Mouse (Mus musculus): ENCODE measurements around the gene Il34. TPM values are rescaled to one million over a fixed set of nuclear protein-coding genes. Genes with fewer than 3 reads are reported as not detected.

Gene Il34
- polyA plus RNA-seq, 1 experiment from 2014 or later, result 6.5 TPM

- H3K4me2 ChIP-seq (ENCODE audit: low read depth, low read length), result no peak overlapping the region
- no peak overlapping the region for H3K4me3 ChIP-seq (ENCODE audit: low read length)
- H3K9me3 ChIP-seq (ENCODE audit: control insufficient read depth, low read length), result no peaks in the 10 kb centered on the region
- H3K9ac ChIP-seq (ENCODE audit: low read length), result peak overlapping the region; percentile 55
- ATAC-seq (ENCODE audit: low read depth), result peak; percentile 16
- H3K27ac ChIP-seq (ENCODE audit: low read length), result peak overlapping the region; percentile 98
- H3K27me3 ChIP-seq (ENCODE audit: control insufficient read depth, insufficient read depth, low read depth, low read length), result no peaks in the 10 kb centered on the region
- 43% methylated on average over 4 of the region's 4 CpGs for WGBS
- peaks cover 76% of the 10 kb centered on the region for H3K4me1 ChIP-seq (replicated peaks; ENCODE audit: control insufficient read depth, insufficient read depth, low read length)
- H3K36me3 ChIP-seq (ENCODE audit: control insufficient read depth, insufficient read depth, low read length), result 0 out of 2 replicates have a peak, but pooled peaks cover 2% of the 10 kb centered on the region
Measured at GRCm38 (mm10) chr8:110716075-110716474, 89.6 kb downstream of the Il34 start.

DNA sequence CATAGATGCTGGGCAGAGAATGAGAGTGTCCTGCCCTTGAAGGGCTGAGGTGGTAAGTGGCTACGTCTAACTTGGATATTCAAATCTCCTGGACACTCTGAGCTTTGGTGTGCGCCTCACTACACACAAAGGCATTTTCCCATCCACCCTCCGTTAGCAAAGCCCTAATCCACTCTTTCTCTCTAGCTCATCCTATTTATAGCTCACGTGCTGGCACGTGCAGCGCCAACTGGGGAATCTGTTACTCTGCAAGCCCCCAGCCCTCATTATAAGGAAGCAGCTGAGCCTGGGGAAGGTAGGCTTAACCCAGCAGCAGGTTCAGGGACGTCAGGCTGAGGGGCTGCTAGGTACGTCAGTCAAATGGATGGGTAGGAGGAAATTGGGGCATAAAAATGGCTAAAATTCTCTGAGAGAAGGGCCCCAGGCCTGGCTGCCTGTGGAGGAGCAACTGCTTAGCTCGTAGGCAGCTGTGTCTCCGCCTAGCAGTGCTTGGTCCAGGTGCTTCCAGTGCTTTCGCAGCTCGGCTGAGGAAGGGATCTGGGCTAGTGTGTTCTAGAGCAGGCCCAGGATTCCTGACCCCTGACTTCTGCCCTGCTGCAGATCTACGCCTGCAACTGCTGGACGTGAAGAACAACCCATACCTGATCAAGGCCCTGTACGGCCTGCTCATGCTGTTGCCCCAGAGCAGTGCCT lies 90.8 kb downstream of the Il34 start:
- H3K27me3 ChIP-seq (ENCODE audit: control insufficient read depth, insufficient read depth, low read depth, low read length), result no peaks in the 10 kb centered on the region
- no peak overlapping the region for H3K9ac ChIP-seq (ENCODE audit: low read length)
- 78% methylated on average over 15 of the region's 15 CpGs for WGBS
- peaks cover 77% of the 10 kb centered on the region for H3K4me1 ChIP-seq (replicated peaks; ENCODE audit: control insufficient read depth, insufficient read depth, low read length)
- H3K27ac ChIP-seq (ENCODE audit: low read length), result peak overlapping the region; percentile 80
- H3K36me3 ChIP-seq (ENCODE audit: control insufficient read depth, insufficient read depth, low read length), result 0 out of 2 replicates have a peak, but pooled peaks cover 2% of the 10 kb centered on the region
- H3K9me3 ChIP-seq (ENCODE audit: control insufficient read depth, low read length), result no peaks in the 10 kb centered on the region
- ATAC-seq (ENCODE audit: low read depth), result no peak
- H3K4me2 ChIP-seq (ENCODE audit: low read depth, low read length), result no peak overlapping the region
- H3K4me3 ChIP-seq (ENCODE audit: low read length), result no peak overlapping the region

DNA sequence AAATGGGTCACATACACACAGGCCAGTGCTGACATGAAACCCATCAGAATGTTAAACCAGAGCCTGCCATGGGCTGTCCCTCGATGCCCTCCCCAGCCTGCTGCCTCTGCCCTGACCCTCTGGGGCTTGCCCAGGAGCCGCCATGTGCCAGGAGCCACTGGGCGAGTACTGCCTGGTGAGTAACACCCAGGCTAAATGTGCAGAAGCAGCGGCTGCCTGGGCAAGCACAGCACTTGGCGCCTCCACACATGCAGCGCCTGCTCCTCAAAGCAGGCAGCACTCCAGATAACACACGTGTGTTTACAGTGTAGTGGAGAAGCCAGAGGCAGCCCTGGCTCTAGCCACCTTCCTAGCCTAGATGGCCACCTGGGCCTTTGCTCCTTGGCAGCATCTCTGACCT lies 92.7 kb downstream of the Il34 start:
- Histone ChIP-seq H3K27me3 (ENCODE audit: control insufficient read depth, insufficient read depth, low read depth, low read length) (no peaks in the 10 kb centered on the region), H3K27ac (ENCODE audit: low read length) (peak overlapping the region; percentile 3; the same call in 1 of the 2 replicates)

GRCm38 (mm10) chr8:110711271-110711934 lies 94.3 kb downstream of the Il34 start:
- Histone ChIP-seq H3K27ac (ENCODE audit: low read length) (peak overlapping the region; percentile 90), H3K36me3 (ENCODE audit: control insufficient read depth, insufficient read depth, low read length) (0 out of 2 replicates have a peak, but pooled peaks cover 2% of the 10 kb centered on the region), H3K4me1 (replicated peaks; ENCODE audit: control insufficient read depth, insufficient read depth, low read length) (peaks cover 53% of the 10 kb centered on the region), H3K9me3 (ENCODE audit: control insufficient read depth, low read length) (no peaks in the 10 kb centered on the region), H3K27me3 (ENCODE audit: control insufficient read depth, insufficient read depth, low read depth, low read length) (no peaks in the 10 kb centered on the region), H3K4me3 (ENCODE audit: low read length) (no peak overlapping the region), H3K9ac (ENCODE audit: low read length) (peak overlapping the region; percentile 52), H3K4me2 (ENCODE audit: low read depth, low read length) (no peak overlapping the region)
- ATAC-seq (ENCODE audit: low read depth), result peak; percentile 85
- 42% methylated on average over 13 of the region's 13 CpGs for WGBS

More for the DNA sequence above, 92.7 kb downstream of the Il34 start:
- no peak for ATAC-seq (ENCODE audit: low read depth)
- WGBS, result 64% methylated on average over 7 of the region's 7 CpGs
- H3K36me3 ChIP-seq (ENCODE audit: control insufficient read depth, insufficient read depth, low read length), result 0 out of 2 replicates have a peak, but pooled peaks cover 2% of the 10 kb centered on the region
- H3K4me3 ChIP-seq (ENCODE audit: low read length), result no peak overlapping the region
- H3K4me2 ChIP-seq (ENCODE audit: low read depth, low read length), result no peak overlapping the region
- peaks cover 69% of the 10 kb centered on the region for H3K4me1 ChIP-seq (replicated peaks; ENCODE audit: control insufficient read depth, insufficient read depth, low read length)
- no peak overlapping the region for H3K9ac ChIP-seq (ENCODE audit: low read length)
- no peaks in the 10 kb centered on the region for H3K9me3 ChIP-seq (ENCODE audit: control insufficient read depth, low read length)

DNA sequence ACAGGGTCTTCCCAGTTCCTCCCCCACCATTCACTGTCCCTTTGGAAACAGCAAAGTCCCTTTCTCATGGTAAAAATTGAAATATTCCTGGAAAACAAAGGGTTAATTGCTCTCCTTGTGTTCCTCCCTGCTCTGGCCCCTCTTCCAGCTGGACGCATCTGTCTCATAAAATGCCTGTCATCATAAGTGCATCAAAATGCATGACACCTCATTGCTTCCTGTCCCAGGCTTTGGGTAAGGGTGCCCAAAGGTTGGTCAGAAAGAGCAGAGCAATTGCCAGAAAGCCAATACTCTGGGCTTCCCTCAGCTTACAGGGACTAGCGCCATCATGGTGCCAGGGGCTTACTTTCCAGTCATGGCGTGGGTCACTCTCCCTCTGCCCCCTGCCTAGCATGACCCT lies 95.1 kb downstream of the Il34 start:
- no peak overlapping the region for H3K4me2 ChIP-seq (ENCODE audit: low read depth, low read length)
- H3K36me3 ChIP-seq (ENCODE audit: control insufficient read depth, insufficient read depth, low read length), result 0 out of 2 replicates have a peak, but pooled peaks cover 2% of the 10 kb centered on the region
- H3K27me3 ChIP-seq (ENCODE audit: control insufficient read depth, insufficient read depth, low read depth, low read length), result no peaks in the 10 kb centered on the region
- H3K9me3 ChIP-seq (ENCODE audit: control insufficient read depth, low read length), result no peaks in the 10 kb centered on the region
- H3K9ac ChIP-seq (ENCODE audit: low read length), result peak overlapping the region; percentile 52; the same call in 1 of the 2 replicates
- peak overlapping the region; percentile 90 for H3K27ac ChIP-seq (ENCODE audit: low read length)
- H3K4me1 ChIP-seq (replicated peaks; ENCODE audit: control insufficient read depth, insufficient read depth, low read length), result peaks cover 53% of the 10 kb centered on the region
- no peak overlapping the region for H3K4me3 ChIP-seq (ENCODE audit: low read length)
- peak; percentile 64 for ATAC-seq (ENCODE audit: low read depth)
- 46% methylated on average over 3 of the region's 3 CpGs for WGBS

DNA sequence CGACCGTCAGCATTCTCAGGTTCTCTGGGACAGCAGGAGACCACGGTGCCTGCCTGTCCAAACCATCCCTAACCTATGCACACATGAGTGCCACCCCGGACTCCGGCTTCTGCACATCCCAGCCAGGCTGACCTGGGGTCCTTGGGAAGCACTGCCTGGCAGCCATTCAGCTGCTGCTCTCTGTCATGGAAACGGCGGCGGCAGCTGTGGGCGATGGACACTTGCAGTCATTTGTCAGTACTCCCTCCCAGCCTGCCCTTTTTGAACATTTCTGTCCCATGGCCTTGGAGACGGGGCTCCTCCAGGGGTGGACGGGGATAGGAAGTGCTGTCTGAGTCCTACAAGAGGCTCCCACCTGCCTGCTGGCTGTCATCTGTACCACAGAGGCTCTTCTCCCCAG lies 97.3 kb downstream of the Il34 start:
- WGBS, result 67% methylated on average over 11 of the region's 11 CpGs
- H3K4me1 ChIP-seq (replicated peaks; ENCODE audit: control insufficient read depth, insufficient read depth, low read length), result peaks cover 73% of the 10 kb centered on the region

DNA sequence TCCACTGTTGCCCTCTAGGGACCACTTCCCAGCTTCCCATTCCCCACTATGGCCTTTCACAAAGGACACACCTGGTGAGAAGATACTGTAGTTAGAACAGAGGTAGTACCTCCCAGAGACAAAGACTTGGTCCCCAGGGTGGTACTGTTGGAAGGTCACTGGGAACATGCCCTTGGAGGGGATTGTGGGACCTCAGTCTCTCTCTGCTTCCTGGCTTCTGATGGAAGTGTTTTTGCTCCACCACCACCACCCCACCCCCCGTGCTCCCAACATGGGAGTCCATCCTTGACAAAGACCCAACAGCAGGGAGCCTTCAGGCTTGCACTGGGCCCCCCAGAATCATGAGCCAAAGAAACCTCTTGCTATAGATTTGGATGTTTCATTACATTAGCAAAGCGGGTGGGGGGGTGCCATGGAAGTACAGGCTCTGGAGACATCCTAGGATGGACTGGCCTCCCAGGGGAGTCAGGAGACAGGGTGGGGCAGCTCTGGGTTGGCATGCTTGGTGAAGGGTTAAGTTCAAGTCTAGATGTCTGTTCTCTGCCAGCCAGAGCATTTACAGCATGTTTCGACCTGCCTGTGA lies 99.3 kb downstream of the Il34 start:
- H3K9me3 ChIP-seq (ENCODE audit: control insufficient read depth, low read length), result no peaks in the 10 kb centered on the region
- no peak overlapping the region for H3K4me2 ChIP-seq (ENCODE audit: low read depth, low read length)
- peaks cover 60% of the 10 kb centered on the region for H3K4me1 ChIP-seq (replicated peaks; ENCODE audit: control insufficient read depth, insufficient read depth, low read length)
- ATAC-seq (ENCODE audit: low read depth), result no peak
- H3K9ac ChIP-seq (ENCODE audit: low read length), result 0 out of 2 replicates have a peak overlapping the region, but pooled peaks have one; percentile 6
- H3K36me3 ChIP-seq (ENCODE audit: control insufficient read depth, insufficient read depth, low read length), result no peaks in the 10 kb centered on the region
- H3K4me3 ChIP-seq (ENCODE audit: low read length), result no peak overlapping the region
- peak overlapping the region; percentile 71 for H3K27ac ChIP-seq (ENCODE audit: low read length)
- 71% methylated on average over 3 of the region's 3 CpGs for WGBS
- H3K27me3 ChIP-seq (ENCODE audit: control insufficient read depth, insufficient read depth, low read depth, low read length), result no peaks in the 10 kb centered on the region

More for the DNA sequence above, 97.3 kb downstream of the Il34 start:
- no peak overlapping the region for H3K4me3 ChIP-seq (ENCODE audit: low read length)
- no peaks in the 10 kb centered on the region for H3K9me3 ChIP-seq (ENCODE audit: control insufficient read depth, low read length)
- H3K36me3 ChIP-seq (ENCODE audit: control insufficient read depth, insufficient read depth, low read length), result 0 out of 2 replicates have a peak, but pooled peaks cover 2% of the 10 kb centered on the region
- no peak overlapping the region for H3K27ac ChIP-seq (ENCODE audit: low read length)
- no peaks in the 10 kb centered on the region for H3K27me3 ChIP-seq (ENCODE audit: control insufficient read depth, insufficient read depth, low read depth, low read length)
- no peak overlapping the region for H3K9ac ChIP-seq (ENCODE audit: low read length)
- H3K4me2 ChIP-seq (ENCODE audit: low read depth, low read length), result no peak overlapping the region
- ATAC-seq (ENCODE audit: low read depth), result no peak

DNA sequence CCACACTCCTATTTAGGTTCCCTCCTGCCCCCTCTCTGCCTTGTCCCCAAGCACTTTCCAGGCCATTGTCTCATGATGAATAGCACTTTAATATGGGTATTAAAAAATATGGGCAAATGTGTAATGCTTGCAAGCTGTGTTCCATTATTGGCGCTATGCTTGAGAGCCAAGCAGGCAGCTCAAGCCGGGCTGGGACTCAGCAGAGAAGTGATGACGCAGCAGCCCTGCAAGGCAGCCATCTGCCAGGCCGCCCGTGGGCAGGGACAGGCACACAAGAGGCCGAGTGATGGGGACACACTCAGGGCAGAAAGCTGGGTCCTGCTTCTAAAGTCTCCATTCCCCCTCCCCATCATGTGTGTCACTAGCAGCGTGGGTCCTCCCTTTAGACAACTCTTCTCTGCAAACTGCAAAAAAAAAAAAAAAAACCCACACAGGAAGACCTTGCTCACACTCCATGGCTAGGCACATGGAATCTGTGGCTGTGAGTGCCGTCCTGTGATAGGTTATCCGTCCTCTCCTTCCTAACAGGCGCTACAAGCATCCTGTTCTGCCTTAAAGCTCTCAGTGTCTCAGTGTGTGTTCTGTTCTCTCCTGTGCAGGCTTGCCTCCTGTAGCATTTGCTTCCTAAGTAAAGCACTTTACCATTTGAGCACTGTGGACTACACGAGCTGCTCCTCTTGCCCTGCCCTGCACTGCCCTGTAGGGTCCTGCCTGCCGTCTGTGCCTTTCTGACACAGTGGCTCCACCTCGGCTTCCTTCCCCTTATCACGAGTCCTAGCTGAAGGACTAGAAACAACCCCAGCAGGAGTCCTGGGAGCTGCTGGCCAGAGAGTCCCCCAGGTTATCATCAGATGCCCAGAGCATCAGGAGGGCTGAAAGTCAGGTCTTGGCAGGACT lies 100.1 kb downstream of the Il34 start:
- Histone ChIP-seq H3K9ac (ENCODE audit: low read length) (0 out of 2 replicates have a peak overlapping the region, but pooled peaks have one; percentile 6), H3K4me3 (ENCODE audit: low read length) (no peak overlapping the region), H3K4me1 (replicated peaks; ENCODE audit: control insufficient read depth, insufficient read depth, low read length) (peaks cover 52% of the 10 kb centered on the region), H3K27ac (ENCODE audit: low read length) (peak overlapping the region; percentile 71), H3K27me3 (ENCODE audit: control insufficient read depth, insufficient read depth, low read depth, low read length) (no peaks in the 10 kb centered on the region), H3K36me3 (ENCODE audit: control insufficient read depth, insufficient read depth, low read length) (no peaks in the 10 kb centered on the region), H3K4me2 (ENCODE audit: low read depth, low read length) (no peak overlapping the region), H3K9me3 (ENCODE audit: control insufficient read depth, low read length) (no peaks in the 10 kb centered on the region)
- 55% methylated on average over 14 of the region's 14 CpGs for WGBS
- peak; percentile 52 for ATAC-seq (ENCODE audit: low read depth)
